ENCODE assay signal across 8 mouse cellular contexts in genomic region chr8:85034764-85035163, GRCm38 (mm10). TPM values are rescaled to one million over a fixed set of nuclear protein-coding genes. Genes with fewer than 3 reads are reported as not detected.
DNase-seq lines count a peak whose midpoint lies in the region; ATAC-seq lines count a peak whose summit lies in the region.

No protein-coding gene starts in this region.

- H3K9ac ChIP-seq in heart, embryonic 11.5 days (ENCODE audit: low read depth, low read length), result peak overlapping the region; percentile 94
- H3K9ac ChIP-seq in kidney, embryonic 15.5 days, result peak overlapping the region; percentile 70
- peak overlapping the region; percentile 79 for H3K9ac ChIP-seq in liver, embryonic 12.5 days

- H3K27ac ChIP-seq in heart, embryonic 11.5 days (ENCODE audit: low read depth, low read length), result peak overlapping the region; percentile 54
- peak overlapping the region; percentile 100 for H3K27ac ChIP-seq in kidney, embryonic 15.5 days
- peak overlapping the region; percentile 97 for H3K27ac ChIP-seq in liver, embryonic 12.5 days

- ATAC-seq in heart, embryonic 11.5 days (replicated peaks; ENCODE audit: insufficient number of reproducible peaks, low FRiP score, low TSS enrichment), result no peak
- ATAC-seq in kidney, embryonic 15.5 days (replicated peaks; ENCODE audit: low FRiP score), result no peak
- no peak for ATAC-seq in liver, embryonic 12.5 days
- ATAC-seq in monocyte, adult 5-6 weeks (replicated peaks; ENCODE audit: insufficient number of reproducible peaks, low FRiP score, low TSS enrichment, poor library complexity, severe bottlenecking), result peak; percentile 62; the same call in 1 of the 2 replicates

- intact Hi-C loops in heart, postnatal 25 days (cut with DNase I), result no loop called here

- H3K9me3 ChIP-seq in heart, embryonic 11.5 days (replicated peaks; ENCODE audit: control insufficient read depth, low read length), result no peaks in the 10 kb centered on the region
- H3K9me3 ChIP-seq in kidney, embryonic 15.5 days (replicated peaks), result no peaks in the 10 kb centered on the region
- no peaks in the 10 kb centered on the region for H3K9me3 ChIP-seq in liver, embryonic 12.5 days (replicated peaks)

- WGBS in heart, embryonic 11.5 days (ENCODE audit: insufficient replicate concordance), result 3% methylated on average over 13 of the region's 13 CpGs
- under 1% methylated on average over 13 of the region's 13 CpGs for WGBS in kidney, embryonic 15.5 days
- WGBS in liver, embryonic 12.5 days (ENCODE audit: insufficient replicate concordance), result 1% methylated on average over 13 of the region's 13 CpGs

- peaks cover 15% of the 10 kb centered on the region for H3K36me3 ChIP-seq in heart, embryonic 11.5 days (ENCODE audit: control insufficient read depth, insufficient read depth, low read length)
- H3K36me3 ChIP-seq in kidney, embryonic 15.5 days, result peaks cover 41% of the 10 kb centered on the region
- H3K36me3 ChIP-seq in liver, embryonic 12.5 days, result peaks cover 50% of the 10 kb centered on the region

- peak; percentile 97 for DNase-seq in heart, adult 11 months
- DNase-seq in heart, postnatal 25 days (ENCODE audit: low spot score), result no peak
- DNase-seq in embryo, embryonic 10.5 days (ENCODE audit: low spot score), result peak; percentile 90
- DNase-seq in spleen, postnatal 36 days (ENCODE audit: low spot score in 2 of 2), result peak; percentile 82 to 89

- no peaks in the 10 kb centered on the region for H3K27me3 ChIP-seq in heart, embryonic 11.5 days (ENCODE audit: control insufficient read depth, insufficient read depth, low read length)
- no peaks in the 10 kb centered on the region for H3K27me3 ChIP-seq in kidney, embryonic 15.5 days
- no peaks in the 10 kb centered on the region for H3K27me3 ChIP-seq in liver, embryonic 12.5 days (replicated peaks)

- peak overlapping the region; percentile 94 for H3K4me3 ChIP-seq in heart, embryonic 11.5 days (ENCODE audit: low read depth, low read length)
- peak overlapping the region; percentile 83 for H3K4me3 ChIP-seq in kidney, embryonic 15.5 days (replicated peaks)
- H3K4me3 ChIP-seq in liver, embryonic 12.5 days, result peak overlapping the region; percentile 86

- peaks cover 22% of the 10 kb centered on the region for H3K4me1 ChIP-seq in heart, embryonic 11.5 days (ENCODE audit: control insufficient read depth, insufficient read depth, low read length)
- H3K4me1 ChIP-seq in kidney, embryonic 15.5 days, result peaks cover 29% of the 10 kb centered on the region
- H3K4me1 ChIP-seq in liver, embryonic 12.5 days, result peaks cover 67% of the 10 kb centered on the region

- peak overlapping the region; percentile 97 for H3K4me2 ChIP-seq in heart, embryonic 11.5 days
- peak overlapping the region; percentile 83 for H3K4me2 ChIP-seq in kidney, embryonic 15.5 days
- H3K4me2 ChIP-seq in liver, embryonic 12.5 days, result peak overlapping the region; percentile 98

RNA-seq across cellular contexts. Expression of gene Tnpo2, which starts 2.0 kb away (rescaled TPM):
- 10 to 100 TPM; 28.0 to 28.7 TPM for total RNA-seq in heart, postnatal 25 days (2021)
- polyA plus RNA-seq in heart, embryonic 11.5 days (2014; fragmentation: Nextera tagmentation; extraction: Ambion mirVana), result 15.7 and 16.2 TPM in 2 replicates
- 25.8 and 30.0 TPM in 2 replicates for polyA plus RNA-seq in kidney, embryonic 15.5 days (2015; fragmentation: Nextera tagmentation; extraction: Ambion mirVana)
- 31.1 and 32.3 TPM in 2 replicates for polyA plus RNA-seq in liver, embryonic 12.5 days (2016; fragmentation: Nextera tagmentation; extraction: Ambion mirVana)
- total RNA-seq in monocyte, adult 5-6 weeks (2017), result 12.0 to 27.9 TPM (median 18.3 TPM) in 3 replicates

RNA-seq across cellular contexts. Expression of gene Trir, which starts 8.1 kb away (rescaled TPM):
- 10 to 100 TPM; 82.7 to 88.7 TPM for total RNA-seq in heart, postnatal 25 days (2021)
- 99.7 and 101 TPM in 2 replicates for polyA plus RNA-seq in heart, embryonic 11.5 days (2014; fragmentation: Nextera tagmentation; extraction: Ambion mirVana)
- 119 and 120 TPM in 2 replicates for polyA plus RNA-seq in kidney, embryonic 15.5 days (2015; fragmentation: Nextera tagmentation; extraction: Ambion mirVana)
- 133 and 139 TPM in 2 replicates for polyA plus RNA-seq in liver, embryonic 12.5 days (2016; fragmentation: Nextera tagmentation; extraction: Ambion mirVana)
- 260 to 294 TPM (median 276 TPM) in 3 replicates for total RNA-seq in monocyte, adult 5-6 weeks (2017)

RNA-seq across cellular contexts. Expression of gene Asna1, which starts 9.7 kb away (rescaled TPM):
- 10 to 100 TPM; 65.0 to 67.4 TPM for total RNA-seq in heart, postnatal 25 days (2021)
- 108 and 118 TPM in 2 replicates for polyA plus RNA-seq in heart, embryonic 11.5 days (2014; fragmentation: Nextera tagmentation; extraction: Ambion mirVana)
- polyA plus RNA-seq in kidney, embryonic 15.5 days (2015; fragmentation: Nextera tagmentation; extraction: Ambion mirVana), result 133 and 143 TPM in 2 replicates
- polyA plus RNA-seq in liver, embryonic 12.5 days (2016; fragmentation: Nextera tagmentation; extraction: Ambion mirVana), result 85.8 and 87.3 TPM in 2 replicates
- 24.0 to 47.3 TPM (median 36.2 TPM) in 3 replicates for total RNA-seq in monocyte, adult 5-6 weeks (2017)

RNA-seq across cellular contexts. Expression of gene Best2, which starts 20.4 kb away (rescaled TPM):
- total RNA-seq in heart, postnatal 25 days (2021), result not detected
- not detected in 2 replicates for polyA plus RNA-seq in heart, embryonic 11.5 days (2014; fragmentation: Nextera tagmentation; extraction: Ambion mirVana)
- 0.10 TPM in 1 of 2 replicates, not detected in the other for polyA plus RNA-seq in kidney, embryonic 15.5 days (2015; fragmentation: Nextera tagmentation; extraction: Ambion mirVana)
- polyA plus RNA-seq in liver, embryonic 12.5 days (2016; fragmentation: Nextera tagmentation; extraction: Ambion mirVana), result not detected in 2 replicates
- not detected in 3 replicates for total RNA-seq in monocyte, adult 5-6 weeks (2017)

RNA-seq across cellular contexts. Expression of gene Fbxw9, which starts 25.1 kb away (rescaled TPM):
- 1 to 10 TPM; 3.5 to 4.6 TPM for total RNA-seq in heart, postnatal 25 days (2021)
- polyA plus RNA-seq in heart, embryonic 11.5 days (2014; fragmentation: Nextera tagmentation; extraction: Ambion mirVana), result 15.9 and 17.8 TPM in 2 replicates
- polyA plus RNA-seq in kidney, embryonic 15.5 days (2015; fragmentation: Nextera tagmentation; extraction: Ambion mirVana), result 28.9 and 32.1 TPM in 2 replicates
- polyA plus RNA-seq in liver, embryonic 12.5 days (2016; fragmentation: Nextera tagmentation; extraction: Ambion mirVana), result 8.5 and 9.5 TPM in 2 replicates
- total RNA-seq in monocyte, adult 5-6 weeks (2017), result 2.6 to 3.6 TPM (median 3.0 TPM) in 3 replicates
